Mouse (Mus musculus): Measurements from ENCODE around the gene Arhgap35. TPM values are rescaled to one million over a fixed set of nuclear protein-coding genes. Genes with fewer than 3 reads are reported as not detected.
A peak's percentile ranks its signal among the peaks of the same experiment; 100 is the strongest.

Gene Arhgap35
- polyA plus RNA-seq, 1 experiment from 2014 or later, result 30.8 TPM

- Histone ChIP-seq H3K27me3 (no peaks in the 10 kb centered on the region), H3K27ac (replicated peaks) (no peak overlapping the region), H3K36me3 (peaks cover 83% of the 10 kb centered on the region), H3K4me3 (no peak overlapping the region), H3K4me2 (no peak overlapping the region), H3K9me3 (no peaks in the 10 kb centered on the region), H3K4me1 (replicated peaks) (0 out of 2 replicates have a peak, but pooled peaks cover 4% of the 10 kb centered on the region), H3K9ac (no peak overlapping the region)
- no peak for ATAC-seq (ENCODE audit: low read depth)
- 68% methylated on average over 2 of the region's 2 CpGs for WGBS
Measured at GRCm38 (mm10) chr7:16504573-16505225, 110.1 kb downstream of the Arhgap35 start.

DNA sequence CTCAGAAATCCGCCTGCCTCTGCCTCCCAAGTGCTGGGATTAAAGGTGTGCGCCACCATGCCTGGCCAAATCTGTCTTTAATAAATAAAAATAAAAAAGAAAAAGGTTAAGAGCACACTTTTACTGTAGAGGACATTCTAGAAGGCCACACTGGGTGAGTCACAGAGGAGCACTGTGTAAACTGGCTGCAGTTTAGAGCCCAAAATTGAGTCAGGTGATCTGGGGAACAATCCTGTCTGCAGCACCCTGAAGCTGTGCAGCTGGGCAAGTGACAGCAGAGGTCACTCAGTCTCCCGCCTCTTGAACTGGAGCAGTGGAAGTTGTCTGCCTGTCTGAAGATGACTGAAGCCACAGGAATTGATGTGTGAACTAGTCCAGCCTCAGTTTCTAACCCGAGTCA lies 113.2 kb downstream of the Arhgap35 start:
- H3K27ac ChIP-seq (replicated peaks), result no peak overlapping the region
- H3K4me3 ChIP-seq, result no peak overlapping the region
- 95% methylated on average over 4 of the region's 4 CpGs for WGBS
- H3K27me3 ChIP-seq, result no peaks in the 10 kb centered on the region
- no peak for ATAC-seq (ENCODE audit: low read depth)
- 0 out of 2 replicates have a peak, but pooled peaks cover 6% of the 10 kb centered on the region for H3K4me1 ChIP-seq (replicated peaks)
- H3K9me3 ChIP-seq, result no peaks in the 10 kb centered on the region
- H3K9ac ChIP-seq, result no peak overlapping the region
- peaks cover 81% of the 10 kb centered on the region for H3K36me3 ChIP-seq
- H3K4me2 ChIP-seq, result no peak overlapping the region

DNA sequence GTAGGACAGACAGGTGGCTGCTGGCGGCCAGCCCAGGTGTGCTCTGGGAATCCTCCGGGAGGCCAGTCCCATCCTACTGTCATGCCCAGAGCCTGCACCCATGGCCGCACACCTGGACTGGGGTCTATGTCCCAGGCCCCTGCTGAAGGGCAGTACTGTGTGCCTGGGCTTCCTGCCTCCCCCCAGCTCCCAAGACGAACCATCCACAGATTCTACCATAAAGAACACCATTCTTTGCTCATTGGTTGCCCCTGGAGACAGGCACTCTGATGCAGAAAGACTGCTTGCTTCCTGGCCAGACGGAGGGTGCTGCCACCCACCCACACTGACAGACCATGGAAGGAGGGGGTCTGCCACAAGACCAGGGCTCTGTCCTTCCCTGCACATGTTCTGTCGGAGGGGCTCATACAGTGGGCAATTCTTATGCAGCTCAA lies 115.1 kb downstream of the Arhgap35 start:
- Histone ChIP-seq H3K4me1 (replicated peaks) (0 out of 2 replicates have a peak, but pooled peaks cover 6% of the 10 kb centered on the region), H3K9me3 (no peaks in the 10 kb centered on the region), H3K4me3 (no peak overlapping the region), H3K27ac (replicated peaks) (no peak overlapping the region), H3K36me3 (peaks cover 79% of the 10 kb centered on the region), H3K27me3 (no peaks in the 10 kb centered on the region), H3K4me2 (no peak overlapping the region), H3K9ac (no peak overlapping the region; the same call in 1 of the 2 replicates)
- ATAC-seq (ENCODE audit: low read depth), result peak; percentile 65; the same call in 1 of the 2 replicates
- WGBS, result 66% methylated on average over 6 of the region's 6 CpGs

- ATAC-seq (ENCODE audit: low read depth), result no peak
- WGBS, result 97% methylated on average over 3 of the region's 3 CpGs
- Histone ChIP-seq H3K9me3 (no peaks in the 10 kb centered on the region), H3K4me3 (no peak overlapping the region), H3K9ac (no peak overlapping the region), H3K27me3 (no peaks in the 10 kb centered on the region), H3K36me3 (peaks cover 49% of the 10 kb centered on the region), H3K4me1 (replicated peaks) (0 out of 2 replicates have a peak, but pooled peaks cover 6% of the 10 kb centered on the region), H3K4me2 (no peak overlapping the region), H3K27ac (replicated peaks) (no peak overlapping the region)
Measured at GRCm38 (mm10) chr7:16496260-16496659, 118.5 kb downstream of the Arhgap35 start.

DNA sequence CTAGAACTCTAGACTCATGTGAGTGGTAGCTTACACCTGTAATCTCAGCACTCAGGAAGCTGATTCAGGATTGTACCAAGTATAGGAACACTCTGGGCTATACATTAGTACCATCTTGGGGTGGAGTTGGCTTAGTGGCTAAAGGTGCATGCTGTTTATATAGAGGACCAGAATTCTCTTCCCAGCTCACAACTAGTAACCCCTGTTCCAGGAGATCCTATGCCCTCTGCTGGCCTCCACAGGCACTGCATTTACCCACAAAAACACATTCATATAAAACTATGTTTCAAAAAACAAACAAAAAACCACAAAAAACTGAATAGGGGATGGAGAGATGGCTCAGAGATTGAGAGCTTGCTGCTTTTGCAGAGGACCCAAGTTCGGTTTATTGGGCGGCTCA lies 121.4 kb downstream of the Arhgap35 start:
- no peak overlapping the region for H3K9ac ChIP-seq
- no peak; the same call in 1 of the 2 replicates for ATAC-seq (ENCODE audit: low read depth)
- 30% methylated on average over 2 of the region's 2 CpGs for WGBS

DNA sequence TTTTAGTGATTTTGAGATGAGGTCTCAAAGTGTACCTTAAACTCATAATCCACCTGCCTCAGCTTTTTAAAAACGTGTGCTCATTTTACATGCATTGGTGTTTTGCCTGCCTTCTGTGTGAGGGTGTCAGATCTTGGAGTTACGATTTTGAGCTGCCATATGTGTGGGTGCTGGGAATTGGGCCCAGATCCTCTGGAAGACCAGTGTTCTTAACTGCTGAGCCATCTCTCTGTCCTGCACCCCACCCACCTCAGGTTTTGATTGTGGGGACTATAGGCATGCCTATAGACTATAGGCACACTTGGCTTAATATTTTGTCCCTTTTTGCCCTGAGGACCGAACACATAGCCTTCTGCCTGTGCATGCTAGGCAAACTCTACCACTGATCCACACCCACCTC lies 122.6 kb downstream of the Arhgap35 start:
- ATAC-seq (ENCODE audit: low read depth), result no peak
- Histone ChIP-seq H3K4me3 (no peak overlapping the region), H3K36me3 (peaks cover 26% of the 10 kb centered on the region), H3K27me3 (no peaks in the 10 kb centered on the region), H3K9ac (no peak overlapping the region), H3K9me3 (no peaks in the 10 kb centered on the region), H3K4me1 (replicated peaks) (no peaks in the 10 kb centered on the region), H3K4me2 (no peak overlapping the region), H3K27ac (replicated peaks) (no peak overlapping the region)
- 59% methylated on average over 3 of the region's 3 CpGs for WGBS

More for the DNA sequence above, 121.4 kb downstream of the Arhgap35 start:
- no peak overlapping the region for H3K27ac ChIP-seq (replicated peaks)
- H3K4me2 ChIP-seq, result no peak overlapping the region
- no peaks in the 10 kb centered on the region for H3K4me1 ChIP-seq (replicated peaks)
- no peak overlapping the region for H3K4me3 ChIP-seq
- H3K27me3 ChIP-seq, result no peaks in the 10 kb centered on the region
- peaks cover 37% of the 10 kb centered on the region for H3K36me3 ChIP-seq
- H3K9me3 ChIP-seq, result no peaks in the 10 kb centered on the region

- H3K36me3 ChIP-seq, result peaks cover 21% of the 10 kb centered on the region
- H3K4me2 ChIP-seq, result no peak overlapping the region
- no peaks in the 10 kb centered on the region for H3K9me3 ChIP-seq
- 35% methylated on average over 3 of the region's 3 CpGs for WGBS
- peak; percentile 52 for ATAC-seq (ENCODE audit: low read depth)
- H3K9ac ChIP-seq, result no peak overlapping the region
- H3K4me3 ChIP-seq, result no peak overlapping the region
- no peaks in the 10 kb centered on the region for H3K27me3 ChIP-seq
- no peaks in the 10 kb centered on the region for H3K4me1 ChIP-seq (replicated peaks)
- no peak overlapping the region for H3K27ac ChIP-seq (replicated peaks)
Measured at GRCm38 (mm10) chr7:16491759-16492158, 123.0 kb downstream of the Arhgap35 start.

DNA sequence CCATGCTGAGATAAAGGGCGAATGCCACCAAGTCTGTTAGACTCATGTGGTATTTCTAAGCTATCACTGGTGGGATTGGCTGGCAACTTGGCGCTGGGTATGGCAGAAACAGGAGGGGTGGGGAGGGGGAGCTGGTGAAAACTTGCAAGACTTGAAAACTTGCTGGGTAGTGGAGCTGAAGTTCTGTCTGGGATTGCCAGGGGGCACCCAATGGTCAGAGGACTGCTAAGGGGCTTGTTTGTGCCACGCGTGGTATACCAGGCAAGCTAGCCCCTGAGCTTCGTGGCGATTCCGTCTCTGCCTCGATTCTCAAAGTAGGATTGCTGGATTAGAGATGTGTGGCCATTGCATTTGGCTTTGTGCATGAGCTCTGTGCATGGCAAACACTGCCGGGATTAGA lies 124.8 kb downstream of the Arhgap35 start:
- WGBS, result 87% methylated on average over 9 of the region's 9 CpGs
- Histone ChIP-seq H3K9me3 (no peaks in the 10 kb centered on the region), H3K4me2 (no peak overlapping the region), H3K4me3 (no peak overlapping the region), H3K9ac (no peak overlapping the region), H3K36me3 (0 out of 2 replicates have a peak, but pooled peaks cover 3% of the 10 kb centered on the region), H3K27ac (replicated peaks) (no peak overlapping the region), H3K27me3 (no peaks in the 10 kb centered on the region), H3K4me1 (replicated peaks) (no peaks in the 10 kb centered on the region)
- no peak for ATAC-seq (ENCODE audit: low read depth)

DNA sequence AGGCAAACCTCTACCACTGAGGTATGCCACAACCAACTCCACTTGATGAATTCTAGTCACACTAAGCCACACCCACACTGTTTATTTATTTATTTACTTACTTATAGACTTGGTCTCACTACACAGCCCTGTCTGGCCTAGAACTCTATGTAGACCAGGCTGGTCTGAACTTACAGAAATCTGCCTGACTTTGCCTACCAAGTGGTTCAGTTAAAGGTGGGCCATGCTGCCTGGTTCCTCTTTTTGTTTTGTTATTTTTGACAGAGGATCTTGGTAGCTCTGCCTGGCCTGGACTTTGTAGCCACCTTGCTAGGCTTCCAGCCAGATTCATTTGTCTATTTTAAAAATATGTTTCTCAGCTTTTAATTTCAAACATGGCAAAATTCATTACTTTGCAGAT lies 126.0 kb downstream of the Arhgap35 start:
- Histone ChIP-seq H3K9ac (no peak overlapping the region), H3K36me3 (no peaks in the 10 kb centered on the region), H3K27ac (replicated peaks) (no peak overlapping the region), H3K9me3 (no peaks in the 10 kb centered on the region), H3K4me1 (replicated peaks) (no peaks in the 10 kb centered on the region), H3K4me2 (no peak overlapping the region), H3K4me3 (no peak overlapping the region), H3K27me3 (no peaks in the 10 kb centered on the region)
- ATAC-seq (ENCODE audit: low read depth), result no peak

DNA sequence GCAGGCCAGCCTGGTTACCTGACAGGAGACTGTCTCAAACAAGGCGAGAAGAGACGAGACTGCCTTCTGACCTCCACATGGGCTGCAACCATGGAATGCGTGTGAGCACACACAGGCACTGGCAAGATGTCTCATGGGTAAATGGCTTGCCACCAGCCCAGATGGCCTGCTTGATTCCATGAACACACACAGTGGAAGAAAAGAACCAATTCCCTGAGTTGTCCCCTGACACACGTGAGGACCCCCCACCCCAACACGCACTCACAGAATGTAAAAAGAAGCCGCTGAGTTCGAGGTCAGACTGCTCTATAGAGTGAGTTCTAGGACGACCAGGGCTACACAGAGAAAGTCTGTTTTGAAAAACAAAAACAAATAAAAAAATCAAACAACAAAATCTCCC lies 137.2 kb downstream of the Arhgap35 start, which contains the start of gene Npas1:
Gene Npas1, minus strand, starts transcription at position 101 of the 400 bp plus-strand sequence.
- H3K4me1 ChIP-seq (replicated peaks), result peaks cover 22% of the 10 kb centered on the region
- H3K9me3 ChIP-seq, result no peaks in the 10 kb centered on the region
- H3K4me2 ChIP-seq, result peak within 1 kb of the TSS; percentile 58
- peaks cover 57% of the 10 kb centered on the region for H3K27me3 ChIP-seq
- H3K27ac ChIP-seq (replicated peaks), result no peak within 1 kb of the TSS
- peak within 1 kb of the TSS; percentile 33 for H3K4me3 ChIP-seq
- peak within 1 kb of the TSS; percentile 43; the same call in 1 of the 2 replicates for H3K9ac ChIP-seq
- ATAC-seq (ENCODE audit: low read depth), result no peak
- H3K36me3 ChIP-seq, result no peaks in the 10 kb centered on the region
- 89% methylated on average over 8 of the region's 8 CpGs for WGBS

DNA sequence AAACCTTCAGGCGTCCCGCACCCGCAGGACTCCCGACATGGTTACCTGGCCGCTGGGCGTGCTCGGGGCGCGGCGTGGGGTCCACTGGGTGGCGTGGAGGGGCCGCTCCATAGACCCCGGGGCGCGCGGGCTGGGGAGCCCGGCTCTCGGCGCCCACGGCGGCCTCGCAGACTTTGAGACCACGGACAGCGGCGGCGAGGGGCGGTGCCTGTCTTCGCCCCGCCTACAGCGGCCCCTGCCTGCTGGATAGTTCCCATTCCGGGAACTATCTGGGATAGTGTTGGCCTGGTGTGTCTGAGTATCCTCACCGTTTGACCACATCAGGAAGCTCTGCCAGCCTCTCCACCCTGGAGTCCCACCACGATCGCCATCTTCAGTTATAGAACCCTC lies 138.2 kb downstream of the Arhgap35 start:
- WGBS, result 1% methylated on average over 34 of the region's 34 CpGs
- no peak for ATAC-seq (ENCODE audit: low read depth)
- Histone ChIP-seq H3K9me3 (no peaks in the 10 kb centered on the region), H3K9ac (peak overlapping the region; percentile 43; the same call in 1 of the 2 replicates), H3K4me3 (peak overlapping the region; percentile 33), H3K27ac (replicated peaks) (no peak overlapping the region), H3K4me2 (peak overlapping the region; percentile 58), H3K27me3 (peaks cover 66% of the 10 kb centered on the region), H3K36me3 (no peaks in the 10 kb centered on the region), H3K4me1 (replicated peaks) (peaks cover 30% of the 10 kb centered on the region)

- Histone ChIP-seq H3K4me1 (replicated peaks) (peaks cover 30% of the 10 kb centered on the region), H3K27ac (replicated peaks) (no peak overlapping the region), H3K36me3 (no peaks in the 10 kb centered on the region), H3K27me3 (peaks cover 72% of the 10 kb centered on the region), H3K9ac (peak overlapping the region; percentile 43; the same call in 1 of the 2 replicates), H3K4me3 (peak overlapping the region; percentile 33), H3K9me3 (no peaks in the 10 kb centered on the region), H3K4me2 (peak overlapping the region; percentile 58)
- no peak for ATAC-seq (ENCODE audit: low read depth)
- WGBS, result 1% methylated on average over 54 of the region's 59 CpGs
Measured at GRCm38 (mm10) chr7:16475764-16476599, 138.8 kb downstream of the Arhgap35 start.

Data from neural tube, embryonic 13.5 days (tissue).